Mouse (Mus musculus) lung, embryonic 16.5 days (tissue): ENCODE data around the gene Sept8. TPM values are rescaled to one million over a fixed set of nuclear protein-coding genes. Genes with fewer than 3 reads are reported as not detected.
"Not testable (repeated sequence)": the region's sequence is repeated elsewhere in the genome, so short reads cannot be mapped to it uniquely, and the experiment has no call there.

Source experiments
- ATAC-seq: fragments of 200-750 bp; cut with Nextera tagmentation; 2 replicates; pipeline ENCODE4 v1.8.0; 2017; ENCODE audit warnings: low read depth, mild to moderate bottlenecking, moderate library complexity
- H3K27ac ChIP-seq: fragments of 300-500 bp; sonication (generic); 2 replicates; pipeline ENCODE4 v1.5.1; 2014; ENCODE audit warnings: mild to moderate bottlenecking, control low read depth, low read length
- H3K27me3 ChIP-seq: fragments of 300-500 bp; sonication (generic); 2 replicates; pipeline ENCODE4 v1.6.1; 2014; ENCODE audit warnings: low read depth, low read length, mixed read lengths; ENCODE audit not compliant: control insufficient read depth, insufficient read depth
- H3K36me3 ChIP-seq: fragments of 300-500 bp; sonication (generic); 2 replicates; pipeline ENCODE4 v1.6.1; 2014; ENCODE audit warnings: low read length; ENCODE audit not compliant: control insufficient read depth, insufficient read depth
- H3K4me1 ChIP-seq: fragments of 300-500 bp; sonication (generic); replicated peaks from 2 replicates; pipeline ENCODE4 v1.6.1; 2014; ENCODE audit warnings: low read length, mixed read lengths; ENCODE audit not compliant: control insufficient read depth, insufficient read depth
- H3K4me2 ChIP-seq: fragments of 300-500 bp; sonication (generic); 2 replicates; pipeline ENCODE4 v1.6.1; 2014; ENCODE audit warnings: low read depth, low read length, control low read depth
- H3K4me3 ChIP-seq: fragments of 300-500 bp; sonication (generic); 2 replicates; pipeline ENCODE4 v1.5.1; 2014; ENCODE audit warnings: mild to moderate bottlenecking, low read length, control low read depth
- H3K9ac ChIP-seq: fragments of 300-500 bp; sonication (generic); 2 replicates; pipeline ENCODE4 v1.6.1; 2014; ENCODE audit warnings: low read length, control low read depth
- H3K9me3 ChIP-seq: fragments of 300-500 bp; sonication (generic); 2 replicates; pipeline ENCODE4 v1.6.1; 2016; ENCODE audit warnings: low read length; ENCODE audit not compliant: control insufficient read depth
- WGBS: fragments of 180-500 bp; shearing (Covaris S2); extraction: QIAGEN DNeasy Blood & Tissue Kit; methylation state at CpG from one replicate; pipeline ENCODE4 v1.1.7; 2014; 5-methylcytosine and 5-hydroxymethylcytosine counted together
- polyA plus RNA-seq: library from polyadenylated mRNA; unstranded; fragments of >200 nt; fragmentation: Nextera tagmentation; extraction: Ambion mirVana; gene quantifications from 2 replicates; pipeline ENCODE4 v1.2.1, GENCODE M21; 2015

Sept8 gene
- polyA plus RNA-seq, 1 experiment from 2014 or later = 27.1 TPM

GRCm38 (mm10) chr11:53550714-53551113 is 31.7 kb downstream of the Sept8 start:
- Histone ChIP-seq H3K9me3 (no peaks in the 10 kb centered on the region), H3K36me3 (no peaks in the 10 kb centered on the region), H3K27ac (no peak overlapping the region), H3K27me3 (no peaks in the 10 kb centered on the region), H3K4me2 (no peak overlapping the region), H3K4me1 (0 out of 2 replicates have a peak, but pooled peaks cover 2% of the 10 kb centered on the region), H3K9ac (no peak overlapping the region), H3K4me3 (no peak overlapping the region)
- ATAC-seq = no peak
- WGBS = 64% methylated on average over 1 of the region's 1 CpGs

DNA sequence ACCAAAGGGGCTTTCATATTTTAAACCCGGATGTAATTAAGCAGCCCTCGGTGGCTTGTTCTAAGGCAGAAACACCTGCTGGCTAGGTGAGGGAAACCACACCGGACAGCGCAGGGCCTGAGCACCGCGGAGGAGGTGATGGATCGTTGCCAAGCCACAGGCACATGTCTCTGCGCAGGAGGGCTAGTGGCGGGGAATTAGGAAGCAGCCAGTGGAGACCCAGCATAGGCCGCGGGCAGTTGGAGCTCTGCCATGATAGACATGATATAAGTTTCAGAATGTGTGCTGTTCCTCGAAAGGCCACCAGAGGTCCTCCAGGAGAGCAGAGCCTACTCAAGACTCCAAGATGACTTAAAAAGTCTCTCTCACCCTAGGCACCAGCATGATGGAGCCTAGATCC is 32.7 kb downstream of the Sept8 start:
- H3K4me2 ChIP-seq = no peak overlapping the region
- no peak for ATAC-seq
- no peak overlapping the region for H3K4me3 ChIP-seq
- H3K9me3 ChIP-seq = no peaks in the 10 kb centered on the region
- no peaks in the 10 kb centered on the region for H3K27me3 ChIP-seq
- 0 out of 2 replicates have a peak, but pooled peaks cover 2% of the 10 kb centered on the region for H3K4me1 ChIP-seq
- no peaks in the 10 kb centered on the region for H3K36me3 ChIP-seq
- H3K27ac ChIP-seq = no peak overlapping the region
- no peak overlapping the region for H3K9ac ChIP-seq
- WGBS = 78% methylated on average over 12 of the region's 12 CpGs

GRCm38 (mm10) chr11:53556529-53556928 is 37.5 kb downstream of the Sept8 start:
- not testable (repeated sequence) for H3K4me2 ChIP-seq, H3K27ac ChIP-seq, H3K4me1 ChIP-seq, ATAC-seq, H3K36me3 ChIP-seq, H3K4me3 ChIP-seq, H3K9me3 ChIP-seq, H3K27me3 ChIP-seq, H3K9ac ChIP-seq
- WGBS = 89% methylated on average over 14 of the region's 20 CpGs

GRCm38 (mm10) chr11:53557992-53558391 is 38.9 kb downstream of the Sept8 start:
- H3K36me3 ChIP-seq, H3K27ac ChIP-seq, ATAC-seq, H3K4me1 ChIP-seq, H3K4me3 ChIP-seq, H3K27me3 ChIP-seq, H3K9ac ChIP-seq, H3K9me3 ChIP-seq, H3K4me2 ChIP-seq: not testable (repeated sequence)
- WGBS = 94% methylated on average over 1 of the region's 3 CpGs

DNA sequence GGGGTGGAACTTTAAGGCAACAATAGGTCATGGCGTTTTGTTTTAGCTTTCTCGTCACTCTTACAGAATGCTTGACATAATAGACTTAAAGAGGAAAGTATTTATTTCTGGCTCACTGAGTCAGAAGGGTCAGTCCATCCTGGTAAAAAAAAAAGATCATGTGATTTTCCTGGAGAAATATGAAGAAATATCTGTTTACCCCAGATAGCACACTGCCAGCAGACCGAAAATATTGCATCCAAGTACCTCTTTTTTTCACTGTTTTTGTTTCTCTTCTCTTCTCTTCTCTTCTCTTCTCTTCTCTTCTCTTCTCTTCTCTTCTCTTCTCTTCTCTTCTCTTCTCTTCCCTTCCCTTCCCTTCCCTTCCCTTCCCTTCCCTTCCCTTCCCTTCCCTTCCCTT is 40.9 kb downstream of the Sept8 start:
- H3K4me2 ChIP-seq, H3K36me3 ChIP-seq, H3K4me3 ChIP-seq, H3K9ac ChIP-seq, H3K9me3 ChIP-seq, ATAC-seq, H3K27ac ChIP-seq, H3K27me3 ChIP-seq, H3K4me1 ChIP-seq: not testable (repeated sequence)
- WGBS = 78% methylated on average over 1 of the region's 3 CpGs

GRCm38 (mm10) chr11:53561986-53562385 is 42.9 kb downstream of the Sept8 start:
- Histone ChIP-seq H3K9me3 (0 out of 2 replicates have a peak, but pooled peaks cover 3% of the 10 kb centered on the region), H3K4me1 (peaks cover 6% of the 10 kb centered on the region; the same call in 1 of the 2 replicates), H3K4me3 (no peak overlapping the region), H3K4me2 (no peak overlapping the region), H3K36me3 (no peaks in the 10 kb centered on the region), H3K27me3 (no peaks in the 10 kb centered on the region), H3K9ac (no peak overlapping the region), H3K27ac (no peak overlapping the region)
- no peak for ATAC-seq
- WGBS = 71% methylated on average over 2 of the region's 2 CpGs

DNA sequence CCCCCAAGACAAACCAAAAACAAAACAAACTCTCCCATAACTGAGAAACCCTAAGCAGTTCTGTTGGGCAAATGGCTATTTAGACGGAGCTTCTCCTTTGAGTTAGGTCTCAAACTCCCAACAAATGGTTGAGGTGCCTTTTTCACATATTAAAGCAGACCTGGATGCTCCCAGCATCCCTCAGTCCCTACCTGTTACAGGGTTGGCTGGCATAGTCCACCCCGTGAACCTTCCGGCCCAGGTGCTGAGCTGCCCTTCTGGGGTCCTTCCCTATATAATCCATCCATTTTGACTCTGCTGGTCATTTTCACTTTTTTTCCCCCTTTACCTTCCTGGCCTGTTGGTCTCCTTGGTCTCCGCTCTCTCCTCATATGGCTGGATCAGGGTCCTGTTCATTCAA is 47.6 kb downstream of the Sept8 start:
- H3K9ac ChIP-seq = peak overlapping the region; percentile 89; the same call in 1 of the 2 replicates
- ATAC-seq = no peak; the same call in 1 of the 2 replicates

GRCm38 (mm10) chr11:53567224-53568014 is 48.4 kb downstream of the Sept8 start, which contains the start of gene Kif3a:
Gene Kif3a (plus strand): TSS chr11:53567379.
- peak; percentile 99 for ATAC-seq
- Histone ChIP-seq H3K27me3 (no peaks in the 10 kb centered on the region), H3K4me3 (peak within 1 kb of the TSS; percentile 93), H3K4me2 (peak within 1 kb of the TSS; percentile 89), H3K9ac (peak within 1 kb of the TSS; percentile 89), H3K9me3 (0 out of 2 replicates have a peak, but pooled peaks cover 3% of the 10 kb centered on the region), H3K4me1 (peaks cover 16% of the 10 kb centered on the region), H3K36me3 (no peaks in the 10 kb centered on the region), H3K27ac (peak within 1 kb of the TSS; percentile 49)
- 1% methylated on average over 61 of the region's 69 CpGs for WGBS

More for the DNA sequence above, 47.6 kb downstream of the Sept8 start:
- Histone ChIP-seq H3K27ac (no peak overlapping the region), H3K27me3 (no peaks in the 10 kb centered on the region), H3K36me3 (no peaks in the 10 kb centered on the region), H3K4me1 (peaks cover 16% of the 10 kb centered on the region), H3K4me3 (peak overlapping the region; percentile 93), H3K4me2 (peak overlapping the region; percentile 89), H3K9me3 (0 out of 2 replicates have a peak, but pooled peaks cover 3% of the 10 kb centered on the region)
- 82% methylated on average over 4 of the region's 4 CpGs for whole genome bisulfite sequencing

DNA sequence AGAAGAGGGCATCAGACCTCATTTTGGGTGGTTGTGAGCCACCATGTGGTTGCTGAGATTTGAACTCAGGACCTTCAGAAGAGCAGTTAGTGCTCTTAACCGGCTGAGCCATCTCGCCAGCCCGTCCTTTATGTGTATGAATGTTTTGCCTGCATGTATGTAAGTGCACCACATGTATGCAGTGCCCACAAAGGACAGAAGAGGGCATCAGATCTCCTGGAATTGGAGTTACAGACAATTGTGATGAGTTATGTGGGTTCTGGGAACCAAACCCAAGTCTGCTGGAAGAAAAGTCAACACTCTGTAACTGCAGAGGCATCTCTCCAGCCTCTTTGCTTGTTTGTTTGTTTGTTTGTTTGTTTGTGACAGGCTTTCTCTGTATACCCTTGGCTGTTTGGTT is 61.5 kb downstream of the Sept8 start:
- no peaks in the 10 kb centered on the region for H3K27me3 ChIP-seq
- no peak for ATAC-seq
- peaks cover 18% of the 10 kb centered on the region for H3K36me3 ChIP-seq
- H3K4me1 ChIP-seq = no peaks in the 10 kb centered on the region
- H3K4me2 ChIP-seq = no peak overlapping the region
- no peaks in the 10 kb centered on the region for H3K9me3 ChIP-seq
- WGBS = 99% methylated on average over 3 of the region's 3 CpGs
- no peak overlapping the region for H3K4me3 ChIP-seq
- no peak overlapping the region for H3K27ac ChIP-seq
- no peak overlapping the region for H3K9ac ChIP-seq
